Mouse (Mus musculus): ENCODE results near the gene Ifitm5.
A peak's percentile ranks its signal among the peaks of the same experiment; 100 is the strongest.

Gene Ifitm5

DNA sequence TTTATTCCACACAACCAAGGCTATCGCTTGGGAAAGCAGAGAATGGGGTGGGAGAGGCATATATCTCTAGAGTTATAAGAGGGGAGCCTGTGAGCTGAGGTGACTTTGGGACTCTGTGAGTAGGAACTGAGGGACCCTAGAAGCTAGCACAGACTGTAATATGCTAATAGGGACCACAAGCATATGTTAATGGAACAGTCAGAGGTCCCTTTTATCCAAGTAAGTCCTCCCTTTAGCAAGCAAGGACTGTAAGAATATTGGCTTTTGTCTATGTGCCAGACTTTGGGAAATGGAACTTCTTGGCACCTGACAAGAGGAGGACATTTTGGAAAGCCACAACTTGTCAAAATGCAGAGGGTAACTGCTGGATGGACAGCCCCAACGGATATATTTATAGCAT is 11.2 kb downstream of the Ifitm5 start:
- no peak for DNase-seq

DNA sequence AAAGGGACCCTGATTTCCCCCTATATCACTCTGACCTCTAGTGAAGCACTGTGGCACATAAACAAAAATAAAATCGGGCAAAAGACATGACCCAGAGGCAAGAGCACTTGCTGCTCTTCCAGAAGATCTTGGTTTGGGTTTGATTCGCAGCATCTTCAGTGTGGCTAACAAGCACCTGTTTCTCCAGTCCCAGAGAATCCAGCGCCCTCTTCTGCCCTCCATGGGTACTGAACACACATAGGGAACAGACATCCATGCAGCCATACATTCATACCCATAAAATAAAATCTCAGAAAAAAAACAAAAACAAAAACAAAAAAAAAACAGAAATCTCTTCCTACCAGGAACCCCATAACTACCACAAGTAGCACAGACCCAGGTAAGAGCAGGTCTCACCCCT is 11.7 kb downstream of the Ifitm5 start:
- no peak for DNase-seq

DNA sequence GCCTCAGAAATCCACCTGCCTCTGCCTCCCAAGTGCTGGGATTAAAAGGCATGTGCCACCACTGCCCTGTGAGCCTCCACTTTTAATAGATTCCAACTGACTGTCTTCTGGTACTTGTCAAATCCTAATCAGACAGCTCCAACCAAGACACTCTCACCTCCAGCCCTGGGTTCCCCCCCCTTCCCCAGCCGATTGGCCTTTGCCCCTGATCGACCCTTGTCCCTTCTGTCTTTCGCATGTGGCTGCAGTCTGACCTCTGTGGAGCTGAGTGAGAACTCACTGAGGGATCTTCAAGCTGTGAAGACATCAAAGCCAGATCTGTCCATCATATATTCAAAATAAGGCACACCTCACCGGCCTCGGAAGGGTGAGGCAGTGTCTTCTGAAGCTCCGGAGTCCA is 22.9 kb downstream of the Ifitm5 start:
- DNase-seq = no peak

DNA sequence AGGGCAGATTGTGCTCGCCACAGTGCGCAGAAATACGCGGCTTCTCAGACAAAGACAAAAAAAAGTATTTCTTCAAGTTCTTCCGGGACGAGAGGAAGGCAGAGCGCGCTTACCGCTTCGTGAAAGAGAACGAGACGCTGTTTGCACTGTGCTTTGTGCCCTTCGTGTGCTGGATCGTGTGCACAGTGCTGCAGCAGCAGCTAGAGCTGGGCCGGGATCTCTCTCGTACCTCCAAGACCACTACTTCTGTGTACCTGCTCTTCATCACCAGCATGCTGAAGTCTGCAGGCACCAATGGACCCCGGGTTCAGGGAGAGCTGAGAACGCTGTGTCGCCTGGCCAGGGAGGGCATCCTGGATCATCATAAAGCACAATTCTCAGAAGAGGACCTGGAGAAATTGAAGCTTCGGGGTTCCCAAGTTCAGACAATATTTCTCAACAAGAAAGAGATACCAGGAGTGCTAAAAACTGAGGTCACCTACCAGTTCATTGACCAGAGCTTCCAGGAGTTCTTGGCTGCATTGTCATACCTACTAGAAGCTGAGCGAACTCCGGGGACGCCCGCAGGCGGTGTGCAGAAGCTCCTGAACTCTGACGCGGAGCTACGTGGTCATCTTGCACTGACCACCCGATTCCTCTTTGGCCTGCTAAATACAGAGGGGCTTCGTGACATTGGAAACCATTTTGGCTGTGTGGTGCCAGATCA is 26.9 kb downstream of the Ifitm5 start:
- DNase-seq = no peak

DNA sequence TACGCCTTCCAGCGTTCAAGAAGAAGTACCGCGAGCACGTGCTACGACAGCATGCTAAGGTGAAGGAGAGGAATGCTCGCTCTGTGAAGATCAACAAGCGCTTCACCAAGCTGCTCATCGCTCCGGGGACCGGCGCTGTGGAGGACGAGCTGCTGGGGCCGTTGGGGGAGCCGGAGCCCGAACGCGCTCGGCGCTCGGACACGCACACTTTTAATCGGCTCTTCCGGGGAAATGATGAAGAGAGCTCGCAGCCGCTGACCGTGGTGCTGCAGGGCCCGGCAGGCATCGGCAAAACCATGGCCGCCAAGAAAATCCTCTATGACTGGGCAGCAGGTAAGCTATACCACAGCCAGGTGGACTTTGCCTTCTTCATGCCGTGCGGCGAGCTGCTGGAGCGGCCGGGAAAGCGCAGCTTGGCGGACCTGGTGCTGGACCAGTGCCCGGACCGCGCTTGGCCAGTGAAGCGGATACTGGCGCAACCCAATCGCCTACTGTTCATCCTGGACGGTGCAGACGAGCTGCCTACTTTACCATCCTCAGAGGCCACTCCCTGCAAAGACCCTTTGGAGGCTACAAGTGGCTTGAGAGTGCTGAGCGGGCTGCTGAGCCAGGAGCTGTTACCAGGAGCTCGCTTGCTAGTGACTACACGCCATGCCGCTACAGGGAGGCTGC is 27.6 kb downstream of the Ifitm5 start:
- no peak for DNase-seq

DNA sequence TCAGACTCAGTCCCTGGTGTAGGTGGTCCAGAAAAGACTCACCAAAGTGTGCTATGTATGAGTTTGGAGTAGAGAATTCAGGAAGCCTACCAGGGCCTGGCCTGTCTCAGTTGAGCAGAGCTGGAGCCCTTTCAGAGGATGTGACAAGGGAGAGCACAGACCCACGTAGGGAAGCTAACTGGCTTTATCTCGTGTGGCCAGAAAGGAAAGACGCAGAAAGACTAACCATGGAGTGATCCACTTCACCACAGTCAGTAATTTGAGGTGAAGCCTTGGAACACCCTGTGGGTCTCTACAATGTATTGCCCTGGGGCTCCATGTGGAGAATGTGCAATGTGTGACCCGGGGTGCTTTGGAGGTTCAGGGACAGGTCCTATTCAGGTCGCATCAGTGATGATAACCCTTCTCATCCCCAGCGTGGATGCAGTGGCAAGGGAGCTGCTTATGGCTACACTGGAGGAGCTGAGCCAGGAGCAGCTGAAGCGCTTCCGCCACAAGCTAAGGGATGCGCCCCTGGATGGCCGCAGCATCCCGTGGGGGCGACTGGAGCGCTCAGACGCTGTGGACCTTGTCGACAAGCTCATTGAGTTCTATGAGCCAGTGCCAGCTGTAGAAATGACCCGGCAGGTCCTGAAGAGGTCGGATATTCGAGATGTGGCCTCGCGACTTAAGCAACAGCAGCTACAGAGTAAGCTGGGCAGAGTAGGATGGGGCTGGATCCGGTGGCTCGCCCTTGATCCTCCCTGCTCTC is 28.7 kb downstream of the Ifitm5 start:
- no peak for DNase-seq

DNA sequence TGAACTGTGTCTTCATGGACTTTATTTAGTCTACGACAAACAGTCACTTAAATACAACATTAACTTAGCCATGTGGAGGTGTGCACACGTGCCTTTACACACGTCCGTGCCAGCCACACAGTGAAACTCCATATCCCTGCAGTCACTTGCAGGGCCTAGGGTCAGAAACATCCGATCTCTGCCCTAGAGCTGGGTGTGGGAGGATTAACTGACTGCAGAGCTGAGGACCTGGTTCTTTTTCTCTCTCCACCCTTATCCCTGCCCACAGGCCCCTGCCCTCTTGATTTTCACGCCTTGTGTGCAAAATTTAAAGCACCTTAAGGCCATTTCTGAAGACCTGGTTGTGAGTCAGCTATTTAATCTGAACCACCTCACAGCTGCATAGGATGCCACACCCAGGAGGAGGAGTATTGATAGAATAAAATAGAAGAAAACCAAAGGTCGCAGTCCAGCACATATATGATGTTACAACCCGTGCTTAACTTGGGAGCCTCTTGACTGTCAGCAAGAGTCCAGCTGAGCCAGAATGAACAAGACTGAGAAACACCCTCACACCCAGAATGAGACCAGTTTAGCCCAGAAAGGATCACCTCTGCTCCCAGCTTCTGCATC is 29.6 kb downstream of the Ifitm5 start, which contains the start of gene Nlrp6:
Gene Nlrp6, plus strand, starts transcription at position 485 of the 612 bp plus-strand sequence.
- DNase-seq = no peak

DNA sequence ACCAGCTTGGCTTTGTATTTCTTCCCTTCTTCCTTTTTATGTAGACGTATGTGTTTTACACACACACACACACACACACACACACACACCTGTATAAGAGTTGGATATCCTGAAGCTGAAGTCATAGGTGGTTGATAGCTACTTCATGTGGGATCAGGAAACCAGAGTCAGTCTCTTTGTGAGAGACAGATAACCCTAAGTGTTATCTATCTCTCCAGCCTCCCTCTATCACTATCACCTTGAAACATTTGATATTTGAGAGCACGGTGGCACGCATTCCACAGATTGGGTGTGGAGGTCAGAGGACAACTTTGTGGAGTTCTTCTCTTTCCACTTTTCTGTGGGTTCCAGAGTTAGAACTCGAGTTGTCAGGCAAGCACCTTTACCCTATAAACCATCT is 30.2 kb downstream of the Ifitm5 start:
- no peak for DNase-seq

DNA sequence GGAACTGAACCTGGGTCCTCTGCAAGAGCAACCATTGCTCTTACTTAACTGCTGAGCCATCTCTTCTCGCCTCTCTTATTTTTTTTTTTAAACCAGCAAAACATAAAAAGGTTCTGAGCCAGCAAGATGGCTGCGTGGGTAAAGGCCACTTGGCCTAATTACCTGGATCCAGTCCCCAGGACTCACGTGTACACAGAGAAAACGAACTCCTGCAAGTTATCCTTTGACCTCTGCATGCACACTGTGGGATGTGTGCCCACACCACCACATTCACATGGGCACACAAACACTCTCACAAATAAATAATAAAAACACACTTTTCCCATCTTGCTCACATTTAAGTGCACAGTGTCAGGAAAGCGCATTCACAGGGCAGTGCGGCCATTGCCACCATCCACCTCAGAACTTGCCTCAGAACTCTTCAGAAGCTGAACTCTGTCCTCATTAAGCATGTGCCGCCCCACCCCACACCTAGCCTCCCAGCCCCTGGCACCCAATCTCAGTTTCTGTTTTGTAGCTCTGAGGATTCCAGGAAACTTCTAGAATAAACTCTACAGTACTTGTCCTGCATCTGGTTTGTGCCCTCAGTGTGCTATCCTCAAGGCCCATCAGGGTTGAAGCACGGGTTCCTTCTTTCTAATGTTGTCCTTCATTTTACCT is 35.9 kb downstream of the Ifitm5 start:
- no peak for DNase-seq

DNA sequence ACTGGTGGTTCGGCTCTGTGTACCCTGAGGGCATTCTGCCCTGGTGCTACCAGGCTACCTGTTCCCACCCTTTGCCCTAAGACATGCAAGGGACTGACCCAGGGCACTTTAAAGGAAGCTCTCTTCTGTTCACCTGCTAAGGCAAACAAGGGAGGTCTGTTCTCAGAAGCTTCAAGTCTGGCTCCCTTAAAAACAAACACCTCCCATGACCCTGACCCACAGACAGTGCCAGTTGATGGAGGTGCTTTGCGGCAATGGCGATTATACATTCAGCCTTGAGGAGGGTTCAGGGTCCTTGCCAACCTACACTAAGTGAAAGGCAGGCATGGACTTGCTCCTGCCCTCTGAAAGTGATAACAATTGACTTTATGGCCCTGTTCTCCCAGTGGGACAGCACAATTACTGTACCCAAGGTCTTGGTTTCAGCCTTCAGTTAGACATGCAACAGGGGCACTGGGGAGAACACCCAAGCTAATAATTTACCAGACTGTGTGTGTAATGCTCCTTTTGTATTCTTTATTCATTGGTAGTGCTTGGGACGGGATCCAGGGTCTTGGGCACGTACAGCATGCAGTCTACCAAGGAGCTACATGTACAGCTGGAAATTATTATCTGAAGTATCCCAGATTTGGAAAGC is 37.1 kb downstream of the Ifitm5 start:
- DNase-seq = no peak

DNA sequence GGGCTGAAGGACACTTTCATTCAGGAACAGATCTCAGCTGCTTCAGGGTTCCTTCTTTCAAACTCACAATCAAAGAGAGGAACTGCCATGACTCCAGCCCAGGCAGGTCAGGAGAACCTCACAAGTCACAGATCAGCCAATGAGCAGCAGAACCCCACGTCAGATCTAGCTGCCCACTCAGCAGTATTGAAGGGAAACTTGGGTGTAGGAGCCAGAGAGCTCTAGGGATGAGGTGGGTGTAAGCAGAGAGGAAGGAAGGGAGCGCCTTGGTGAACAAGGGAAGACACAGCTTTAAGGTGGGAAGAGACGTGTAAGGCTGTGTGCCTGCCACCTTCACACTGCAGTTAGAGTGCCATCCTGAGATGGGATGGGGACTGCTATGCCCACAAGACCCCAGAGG is 37.8 kb downstream of the Ifitm5 start:
- DNase-seq = peak; percentile 71

DNA sequence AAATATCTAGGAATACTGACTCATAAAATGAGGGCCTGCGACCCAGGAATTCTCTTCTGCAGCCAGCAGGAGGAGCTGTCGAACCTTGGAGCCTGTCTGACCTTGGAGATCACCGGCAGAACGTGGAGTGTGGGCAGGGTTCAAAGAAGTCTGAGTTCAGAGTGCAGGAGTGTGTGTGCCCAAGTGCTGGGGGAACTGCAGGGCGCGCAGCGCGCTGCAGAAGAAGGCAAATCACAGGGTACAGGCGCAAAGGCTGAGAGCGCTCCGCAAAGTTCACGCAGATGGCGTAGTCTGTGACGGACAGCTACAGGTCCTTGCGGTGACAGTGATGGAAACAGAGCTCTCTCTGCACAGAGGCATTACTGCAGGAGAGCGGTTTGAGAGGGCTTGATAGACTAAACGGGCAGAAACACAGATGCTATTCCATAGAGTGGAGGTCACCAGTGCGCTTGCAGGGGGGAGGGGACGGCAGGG is 41.4 kb downstream of the Ifitm5 start:
- peak; percentile 72 for DNase-seq

DNA sequence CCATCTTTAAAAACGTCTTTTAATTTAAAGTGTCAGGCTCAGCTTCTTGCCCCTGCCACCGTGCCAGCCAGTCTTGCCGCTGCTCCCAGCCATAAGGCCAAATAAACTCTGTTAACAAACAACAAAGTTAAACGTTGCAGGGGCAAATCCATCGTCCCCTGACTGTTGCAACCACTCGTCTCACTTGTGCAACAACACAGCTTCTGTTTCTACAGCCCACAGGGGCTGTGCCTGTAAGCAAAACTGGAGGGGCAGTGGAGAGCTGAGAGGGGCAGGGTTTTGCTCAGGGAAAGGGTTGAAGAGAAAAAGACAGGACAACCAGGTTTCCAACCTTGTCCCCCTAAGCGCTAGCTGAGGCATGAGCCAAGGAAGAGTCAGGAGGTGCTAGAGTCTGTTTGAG is 41.9 kb downstream of the Ifitm5 start:
- DNase-seq = no peak

DNA sequence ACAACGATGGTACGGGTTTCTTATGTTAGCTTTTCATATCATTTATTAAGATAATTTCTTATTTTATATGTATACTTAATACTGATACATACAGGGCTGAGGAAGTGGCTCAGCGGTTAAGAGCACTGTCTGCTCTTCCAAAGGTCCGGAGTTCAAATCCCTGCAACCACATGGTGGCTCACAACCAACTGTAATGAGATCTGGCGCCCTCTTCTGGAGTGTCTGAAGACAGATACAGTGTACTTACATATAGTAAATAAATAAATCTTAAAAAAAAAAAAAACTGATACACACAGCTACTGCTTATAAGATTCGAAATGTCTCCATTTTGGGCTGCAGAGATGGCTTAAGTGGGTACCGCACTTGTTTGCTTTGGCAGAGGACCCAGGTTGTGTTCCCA is 42.4 kb downstream of the Ifitm5 start:
- no peak for DNase-seq

DNA sequence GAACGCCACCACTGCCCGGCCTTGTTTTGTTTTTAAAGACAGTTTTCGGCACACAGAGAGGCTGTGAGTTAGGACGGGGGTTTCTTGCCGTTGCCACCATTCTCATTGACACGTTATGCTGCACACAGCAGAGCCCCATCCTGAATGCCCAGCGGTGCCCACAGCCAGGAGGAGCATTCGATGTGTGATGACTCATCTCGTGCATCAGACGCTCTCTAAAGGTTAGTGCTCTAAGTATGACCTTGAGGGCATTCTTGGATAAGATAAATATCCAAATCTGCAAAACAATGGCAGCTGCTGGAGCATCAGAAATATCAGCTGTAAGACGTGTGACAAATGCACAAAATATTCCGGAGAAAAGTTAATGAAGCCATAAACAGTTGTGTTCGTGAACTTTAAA is 43.0 kb downstream of the Ifitm5 start:
- no peak for DNase-seq

DNA sequence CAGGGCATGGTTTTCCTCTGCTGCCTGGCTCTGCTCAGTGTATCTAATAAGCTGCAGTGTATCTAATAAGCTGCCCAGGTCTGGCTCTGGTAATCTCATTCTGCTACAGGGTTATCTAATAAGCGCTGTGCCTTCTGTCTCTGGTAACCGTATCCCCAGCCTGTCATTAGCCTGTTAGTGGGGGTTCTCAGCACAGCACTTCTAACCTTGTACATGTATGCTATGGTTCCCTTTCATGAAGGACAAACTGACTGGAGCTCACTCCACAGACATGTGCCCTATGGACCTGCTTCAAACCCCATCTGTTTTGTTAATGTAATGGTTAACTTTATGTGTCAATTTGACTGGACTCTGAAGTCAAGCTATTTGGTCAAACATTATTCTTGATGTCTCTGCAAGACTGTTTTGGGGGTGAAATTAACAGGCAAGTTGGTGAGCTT is 44.4 kb downstream of the Ifitm5 start:
- DNase-seq = no peak

DNA sequence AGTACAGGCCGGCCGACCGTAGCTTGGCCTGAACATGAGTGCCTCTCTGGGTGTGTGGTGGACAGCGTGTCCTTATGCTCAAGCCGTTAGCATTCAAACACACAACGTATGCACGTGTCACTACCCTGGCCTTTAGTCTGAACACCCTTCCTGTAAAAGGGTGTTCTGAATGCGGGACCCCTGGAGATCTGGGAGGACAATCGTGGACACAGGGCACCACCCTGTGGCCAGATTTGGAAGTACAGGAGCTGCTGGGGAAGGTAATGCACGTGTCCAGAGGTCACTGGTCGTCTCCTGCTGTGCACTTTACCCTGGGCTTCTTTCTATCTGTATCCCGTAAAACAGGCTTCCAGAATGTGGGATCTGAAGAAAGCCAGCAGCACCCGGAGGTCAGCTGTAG is 46.9 kb downstream of the Ifitm5 start:
- peak; percentile 58 for DNase-seq

DNA sequence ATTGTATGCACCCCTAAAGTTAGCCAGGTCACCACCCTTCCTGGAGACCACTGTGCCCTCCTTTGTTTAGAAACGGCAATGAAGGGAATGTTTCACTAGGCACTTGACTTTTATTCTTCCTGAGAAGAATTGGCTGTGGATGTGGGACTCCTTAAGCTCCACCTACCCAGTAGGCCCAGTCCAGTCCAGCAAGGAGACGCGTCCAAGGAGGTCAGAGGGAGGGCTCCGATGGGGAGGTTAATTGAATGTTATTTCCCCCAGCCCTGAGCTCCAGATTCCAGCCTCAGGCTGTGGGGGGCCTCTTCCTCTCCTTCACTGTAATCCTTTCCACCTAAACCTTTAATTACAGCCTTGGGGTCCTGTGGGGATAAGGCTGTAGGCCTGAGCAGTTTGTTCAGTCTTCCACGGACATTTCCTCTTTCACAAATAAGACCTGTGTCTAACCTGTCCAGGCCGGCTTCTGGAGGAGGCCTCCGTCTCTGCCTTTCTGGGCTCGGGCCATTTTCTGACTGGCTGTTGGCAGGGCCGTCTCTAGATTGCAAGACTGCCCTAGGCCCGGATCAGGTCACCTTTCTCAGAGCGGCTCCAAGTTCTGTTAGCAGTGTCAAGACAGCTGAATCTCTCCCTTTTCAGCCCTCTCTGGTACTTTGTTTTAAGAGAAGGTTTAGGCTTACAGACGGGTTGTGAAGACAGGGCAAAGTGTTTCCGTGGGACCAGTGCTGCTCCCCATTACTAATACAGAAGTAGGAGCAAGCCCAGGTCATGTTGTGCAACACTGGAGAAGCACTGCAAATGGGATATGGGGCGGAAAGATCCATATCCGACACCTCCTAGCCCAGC is 47.8 kb downstream of the Ifitm5 start:
- no peak for DNase-seq

DNA sequence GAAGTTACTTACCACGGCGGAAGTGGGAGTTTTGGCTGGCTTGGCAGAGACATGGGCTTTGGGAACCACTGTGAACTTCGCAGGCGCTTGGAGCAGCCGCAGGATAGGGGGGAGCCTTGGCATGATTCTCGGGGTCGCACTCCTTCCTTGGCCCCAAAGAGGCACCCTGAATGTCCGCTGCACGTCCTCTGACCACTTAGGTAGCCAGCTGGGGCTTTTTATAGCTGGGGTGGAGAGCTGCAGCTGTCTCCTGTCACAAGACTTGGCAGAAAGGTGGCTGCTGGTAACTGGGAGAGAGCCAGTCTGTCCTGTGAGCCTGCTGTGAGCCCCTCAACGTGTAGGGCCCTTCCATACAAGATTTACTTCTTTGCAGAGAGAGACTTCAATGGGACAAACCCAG is 49.9 kb downstream of the Ifitm5 start, which contains the start of gene Cox8b:
Gene Cox8b, minus strand, starts transcription at position 227 of the 400 bp plus-strand sequence.
- DNase-seq = no peak

DNA sequence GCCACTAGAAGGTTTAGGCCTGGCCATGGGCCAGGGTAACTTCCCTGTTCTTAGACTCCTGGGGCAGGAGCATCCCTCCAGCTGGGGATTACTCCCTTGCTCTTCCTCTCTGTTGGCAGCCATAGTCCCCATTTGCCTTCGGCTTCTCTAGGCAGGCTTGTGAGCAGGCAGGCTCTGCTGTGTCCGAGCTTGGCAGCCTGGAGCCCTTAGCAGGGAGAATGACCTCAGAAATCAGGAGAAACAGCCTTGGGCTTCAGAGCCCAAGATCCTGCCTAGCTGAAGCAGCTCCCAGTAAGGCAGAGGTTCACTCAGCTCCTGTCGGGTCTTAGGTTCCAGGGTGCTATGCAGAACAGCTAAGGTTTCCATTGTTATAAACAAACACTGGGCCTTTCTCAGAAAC is 51.0 kb downstream of the Ifitm5 start:
- no peak for DNase-seq

All from right cerebral cortex, adult 18-20 months (tissue).